Mouse (Mus musculus) liver, embryonic 11.5 days (tissue): ENCODE results near the gene Ccser1. TPM values are rescaled to one million over a fixed set of nuclear protein-coding genes. Genes with fewer than 3 reads are reported as not detected.

Experiments used
- ATAC-seq: fragments of 200-750 bp; cut with Nextera tagmentation; replicated peaks from 2 replicates; pipeline ENCODE4 v1.8.0; 2017; ENCODE audit warnings: moderate number of reproducible peaks, mild to moderate bottlenecking, moderate TSS enrichment, moderate library complexity; ENCODE audit not compliant: low FRiP score
- DNase-seq: peaks from one replicate; pipeline ENCODE4 v3.0.0-alpha.2; 2017; ENCODE audit warnings: low spot score
- H3K27ac ChIP-seq: fragments of 300-500 bp; sonication (generic); 2 replicates; pipeline ENCODE4 v1.5.1; 2014; ENCODE audit warnings: mild to moderate bottlenecking, low read depth, low read length, control low read depth
- H3K27me3 ChIP-seq: fragments of 300-500 bp; sonication (generic); replicated peaks from 2 replicates; pipeline ENCODE4 v1.6.1; 2014; ENCODE audit warnings: low read length, mixed read lengths; ENCODE audit not compliant: control insufficient read depth, insufficient read depth
- H3K36me3 ChIP-seq: fragments of 300-500 bp; sonication (generic); 2 replicates; pipeline ENCODE4 v1.6.1; 2014; ENCODE audit warnings: mild to moderate bottlenecking, low read length, moderate library complexity, mixed read lengths; ENCODE audit not compliant: control insufficient read depth, insufficient read depth
- H3K4me1 ChIP-seq: fragments of 300-500 bp; sonication (generic); replicated peaks from 2 replicates; pipeline ENCODE4 v1.6.1; 2014; ENCODE audit warnings: low read length, mixed read lengths; ENCODE audit not compliant: control insufficient read depth, insufficient read depth
- H3K4me2 ChIP-seq: fragments of 300-500 bp; sonication (generic); 2 replicates; pipeline ENCODE4 v1.6.1; 2014; ENCODE audit warnings: mild to moderate bottlenecking, control low read depth, moderate library complexity
- H3K4me3 ChIP-seq: fragments of 300-500 bp; sonication (generic); 2 replicates; pipeline ENCODE4 v1.5.1; 2014; ENCODE audit warnings: low read depth, low read length, control low read depth
- H3K9ac ChIP-seq: fragments of 300-500 bp; sonication (generic); 2 replicates; pipeline ENCODE4 v1.6.1; 2014; ENCODE audit warnings: low read depth, low read length, control low read depth
- H3K9me3 ChIP-seq: fragments of 300-500 bp; sonication (generic); 2 replicates; pipeline ENCODE4 v1.6.1; 2016; ENCODE audit warnings: low read length, inconsistent platforms, mixed read lengths; ENCODE audit not compliant: control insufficient read depth
- WGBS: fragments of 180-500 bp; shearing (Covaris S2); extraction: QIAGEN DNeasy Blood & Tissue Kit; methylation state at CpG from one replicate; pipeline ENCODE4 v1.1.7; 2014; 5-methylcytosine and 5-hydroxymethylcytosine counted together
- polyA plus RNA-seq: library from polyadenylated mRNA; unstranded; fragments of >200 nt; fragmentation: Nextera tagmentation; extraction: Ambion mirVana; gene quantifications from 2 replicates; pipeline ENCODE4 v1.2.1, GENCODE M21; 2014

Ccser1 gene
- polyA plus RNA-seq, 1 experiment from 2014 or later = 1.3 TPM

DNA sequence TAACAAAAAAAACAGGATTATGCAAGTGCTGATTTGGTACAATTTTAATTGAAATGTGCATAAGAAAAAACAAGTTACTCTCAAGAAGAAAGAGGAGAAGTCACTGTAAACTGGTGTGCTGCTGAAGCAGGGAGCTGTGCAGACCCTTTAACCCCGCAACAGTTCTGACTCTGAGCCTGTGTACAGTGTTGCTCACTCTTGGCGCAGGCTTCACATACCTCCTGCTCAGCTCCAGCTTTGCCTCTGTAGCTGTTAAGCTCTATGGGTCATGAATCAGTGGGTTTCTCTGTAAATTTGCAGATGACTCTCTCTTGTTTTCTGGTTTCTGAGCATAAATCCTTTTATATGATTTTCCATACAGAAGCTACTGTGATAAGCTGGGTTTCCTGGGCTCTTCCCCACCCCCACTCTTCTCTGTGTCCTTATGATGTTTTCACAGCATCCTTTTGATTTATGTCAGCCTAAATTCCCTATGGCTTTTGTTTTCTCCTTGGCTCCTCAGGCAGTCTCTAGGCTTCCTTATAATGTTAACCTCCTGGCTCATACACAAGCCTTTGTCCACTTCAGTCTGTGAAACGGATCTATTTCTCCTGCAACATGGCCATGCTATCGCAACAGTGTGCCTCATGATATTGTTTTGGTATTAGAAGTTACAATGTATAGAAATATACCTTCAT is 30.1 kb downstream of the Ccser1 start:
- H3K4me3 ChIP-seq = no peak overlapping the region
- H3K36me3 ChIP-seq = no peaks in the 10 kb centered on the region
- 72% methylated on average over 4 of the region's 4 CpGs for WGBS
- no peaks in the 10 kb centered on the region for H3K9me3 ChIP-seq
- H3K4me1 ChIP-seq = no peaks in the 10 kb centered on the region
- no peak overlapping the region for H3K27ac ChIP-seq
- H3K27me3 ChIP-seq = no peaks in the 10 kb centered on the region
- ATAC-seq (no peak), DNase-seq (no peak)
- no peak overlapping the region for H3K4me2 ChIP-seq
- H3K9ac ChIP-seq = no peak overlapping the region

- DNase-seq (no peak), ATAC-seq (no peak)
- no peak overlapping the region for H3K9ac ChIP-seq
- H3K36me3 ChIP-seq = no peaks in the 10 kb centered on the region
- no peaks in the 10 kb centered on the region for H3K27me3 ChIP-seq
- no peak overlapping the region for H3K4me2 ChIP-seq
- no peak overlapping the region for H3K4me3 ChIP-seq
- H3K9me3 ChIP-seq = no peaks in the 10 kb centered on the region
- H3K27ac ChIP-seq = no peak overlapping the region
- WGBS = 62% methylated on average over 8 of the region's 8 CpGs
- H3K4me1 ChIP-seq = no peaks in the 10 kb centered on the region
Observed at GRCm38 (mm10) chr6:61215705-61216104, 35.6 kb downstream of the Ccser1 start.

- H3K9ac ChIP-seq = no peak overlapping the region
Observed at GRCm38 (mm10) chr6:61216514-61216913, 36.4 kb downstream of the Ccser1 start.

GRCm38 (mm10) chr6:61217717-61218116 is 37.6 kb downstream of the Ccser1 start:
- no peaks in the 10 kb centered on the region for H3K27me3 ChIP-seq
- no peak for ATAC-seq
- 41% methylated on average over 2 of the region's 2 CpGs for WGBS

More at GRCm38 (mm10) chr6:61216514-61216913, 36.4 kb downstream of the Ccser1 start:
- Histone ChIP-seq H3K4me3 (no peak overlapping the region), H3K27me3 (no peaks in the 10 kb centered on the region), H3K4me1 (no peaks in the 10 kb centered on the region), H3K27ac (no peak overlapping the region), H3K9me3 (no peaks in the 10 kb centered on the region), H3K36me3 (no peaks in the 10 kb centered on the region), H3K4me2 (no peak overlapping the region)
- 79% methylated on average over 1 of the region's 1 CpGs for WGBS
- ATAC-seq = no peak
- DNase-seq = no peak

GRCm38 (mm10) chr6:61223563-61223962 is 43.4 kb downstream of the Ccser1 start:
- DNase-seq (no peak), ATAC-seq (no peak)
- Histone ChIP-seq H3K27me3 (no peaks in the 10 kb centered on the region), H3K4me3 (no peak overlapping the region), H3K27ac (no peak overlapping the region), H3K9ac (no peak overlapping the region), H3K36me3 (no peaks in the 10 kb centered on the region), H3K4me1 (no peaks in the 10 kb centered on the region), H3K9me3 (no peaks in the 10 kb centered on the region), H3K4me2 (no peak overlapping the region)
- 80% methylated on average over 2 of the region's 2 CpGs for WGBS

More at GRCm38 (mm10) chr6:61217717-61218116, 37.6 kb downstream of the Ccser1 start:
- Histone ChIP-seq H3K4me3 (no peak overlapping the region), H3K27ac (no peak overlapping the region), H3K36me3 (no peaks in the 10 kb centered on the region), H3K4me2 (no peak overlapping the region), H3K9ac (no peak overlapping the region), H3K9me3 (no peaks in the 10 kb centered on the region), H3K4me1 (no peaks in the 10 kb centered on the region)
- no peak for DNase-seq

DNA sequence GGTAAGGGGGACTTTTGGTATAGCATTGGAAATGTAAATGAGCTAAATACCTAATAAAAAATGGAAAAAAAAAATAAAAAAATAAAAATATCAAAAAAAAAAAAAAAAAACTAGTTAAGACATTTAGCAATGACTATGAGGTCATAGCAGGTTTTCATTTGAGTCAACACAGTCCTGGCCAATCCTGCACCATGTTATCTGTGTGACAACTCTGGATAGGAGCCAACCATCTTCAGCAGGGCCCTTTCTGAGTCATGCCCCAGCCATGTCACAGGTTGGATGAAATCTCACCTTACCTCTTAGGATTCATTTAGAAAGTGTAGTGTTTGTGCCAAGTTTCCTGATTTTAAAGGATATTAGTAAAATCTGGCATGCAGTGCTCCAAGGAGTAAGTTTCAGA is 45.2 kb downstream of the Ccser1 start:
- no peak overlapping the region for H3K4me2 ChIP-seq
- H3K9me3 ChIP-seq = no peaks in the 10 kb centered on the region
- H3K4me1 ChIP-seq = no peaks in the 10 kb centered on the region
- H3K4me3 ChIP-seq = no peak overlapping the region
- H3K27me3 ChIP-seq = no peaks in the 10 kb centered on the region
- no peaks in the 10 kb centered on the region for H3K36me3 ChIP-seq
- ATAC-seq = no peak
- no peak for DNase-seq
- H3K27ac ChIP-seq = no peak overlapping the region
- no peak overlapping the region for H3K9ac ChIP-seq

DNA sequence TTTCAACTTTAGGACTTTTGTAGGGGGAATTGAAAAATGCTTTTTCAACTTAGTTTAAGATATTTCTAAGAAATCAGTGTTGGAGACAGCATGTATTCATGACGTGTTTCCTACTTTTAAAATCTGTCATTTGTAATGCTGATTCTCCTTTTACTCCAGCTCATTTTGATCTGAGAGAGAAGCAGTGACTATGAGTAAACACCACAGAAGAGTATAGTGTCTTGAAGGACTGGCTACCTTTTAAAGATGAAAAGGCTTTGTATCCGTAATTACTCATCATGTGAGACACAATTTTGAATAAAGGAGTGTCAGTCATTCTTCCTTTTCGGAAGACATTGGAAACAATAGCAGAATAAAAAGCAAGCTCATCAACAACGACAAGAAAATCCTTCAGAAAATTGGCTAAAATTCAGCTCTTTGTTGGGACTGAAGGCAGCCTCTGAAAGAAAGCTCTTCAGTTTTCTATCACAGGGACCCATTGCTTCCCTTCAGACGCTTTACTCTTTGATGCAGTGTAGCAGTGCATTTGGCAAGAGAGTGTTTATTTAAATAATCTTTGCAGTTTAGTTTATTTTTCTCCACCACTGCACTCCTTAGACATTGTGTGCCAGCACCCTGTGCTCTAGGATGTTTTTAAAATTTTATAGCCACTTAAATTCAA is 50.1 kb downstream of the Ccser1 start:
- Histone ChIP-seq H3K9ac (no peak overlapping the region), H3K4me1 (no peaks in the 10 kb centered on the region), H3K4me3 (no peak overlapping the region), H3K27me3 (no peaks in the 10 kb centered on the region), H3K9me3 (no peaks in the 10 kb centered on the region), H3K4me2 (no peak overlapping the region), H3K36me3 (no peaks in the 10 kb centered on the region), H3K27ac (no peak overlapping the region)
- DNase-seq = no peak
- 68% methylated on average over 5 of the region's 5 CpGs for WGBS
- no peak for ATAC-seq

GRCm38 (mm10) chr6:61233060-61233459 is 52.9 kb downstream of the Ccser1 start:
- no peaks in the 10 kb centered on the region for H3K36me3 ChIP-seq
- DNase-seq (no peak), ATAC-seq (no peak)
- H3K4me3 ChIP-seq = no peak overlapping the region
- H3K9me3 ChIP-seq = no peaks in the 10 kb centered on the region
- H3K27me3 ChIP-seq = no peaks in the 10 kb centered on the region
- no peak overlapping the region for H3K4me2 ChIP-seq
- no peaks in the 10 kb centered on the region for H3K4me1 ChIP-seq
- no peak overlapping the region for H3K27ac ChIP-seq
- no peak overlapping the region for H3K9ac ChIP-seq
- WGBS = 67% methylated on average over 5 of the region's 5 CpGs
